Mouse (Mus musculus): ENCODE results near the gene Vmn1r119.
"Not testable (repeated sequence)": the region's sequence is repeated elsewhere in the genome, so short reads cannot be mapped to it uniquely, and the experiment has no call there.

The Vmn1r119 gene

DNA sequence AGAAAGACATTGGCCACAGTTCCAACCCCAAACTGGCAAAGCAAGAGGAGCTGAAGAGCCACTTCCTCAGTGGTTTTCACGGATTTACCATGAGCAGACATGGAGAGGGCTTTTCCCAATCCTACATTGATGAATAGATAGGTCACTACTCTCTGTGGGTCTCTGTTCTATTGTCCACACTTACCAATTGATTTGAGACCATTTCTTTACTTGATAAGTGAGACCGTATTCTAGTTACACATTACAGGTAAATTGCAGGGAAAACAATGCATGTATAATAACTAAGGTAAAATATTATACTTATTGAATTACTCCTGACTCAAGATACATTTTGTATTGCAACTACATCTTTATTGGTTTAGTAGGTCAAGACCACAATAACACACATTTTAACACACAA lies at the start of gene Vmn1r119:
Vmn1r119 (minus strand) TSS at position 101 of the 400 bp plus-strand sequence.
- DNase-seq (ENCODE audit: low spot score): not testable (repeated sequence)

DNA sequence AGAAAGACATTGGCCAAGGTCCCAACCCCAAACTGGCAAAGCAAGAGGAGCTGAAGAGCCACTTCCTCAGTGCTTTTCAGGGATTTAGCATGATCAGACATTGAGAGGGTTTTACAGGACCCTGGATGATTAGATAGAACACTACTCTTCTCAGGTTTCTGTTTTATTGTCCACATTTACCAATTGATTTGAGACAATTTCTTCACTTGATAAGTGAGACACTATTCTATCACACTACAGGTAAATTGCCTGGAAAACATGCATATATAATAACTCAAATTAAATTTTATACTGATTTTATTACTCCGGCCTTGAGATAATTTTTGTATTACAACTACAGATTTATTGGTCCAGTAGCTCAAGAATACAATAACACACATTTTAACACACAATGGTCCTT lies 41.4 kb upstream of the Vmn1r119 start, which contains the start of gene Vmn1r120:
Vmn1r120 (minus strand) TSS at position 101 of the 400 bp plus-strand sequence.
- not testable (repeated sequence) for DNase-seq (ENCODE audit: low spot score)

All from embryo, embryonic 10 days (tissue).